ENCODE assay signal across 25 mouse cellular contexts in genomic region chr13:51649740-51650139, GRCm38 (mm10). TPM values are rescaled to one million over a fixed set of nuclear protein-coding genes. Genes with fewer than 3 reads are reported as not detected.
DNase-seq lines count a peak whose midpoint lies in the region; ATAC-seq and TF ChIP-seq lines count a peak whose summit lies in the region.
"Had no signal": no experiment of that assay in that cellular context is flagged by ENCODE, and none has a peak within 500 bp of the region (broad histone marks: within the 10 kb centered on the region; RNA-seq: fewer than 3 reads in every experiment).

No protein-coding gene starts in this region.

- no peak for ATAC-seq in liver, embryonic 11.5 days (replicated peaks; ENCODE audit: low FRiP score)
- ATAC-seq in liver, embryonic 13.5 days (ENCODE audit: low read depth) = no peak
- ATAC-seq in liver, embryonic 15.5 days (ENCODE audit: insufficient read depth) = no peak
- ATAC-seq in inflammation-experienced regulatory T-cells, adult 6 months = no peak
- ATAC-seq: activated CD4-positive, CD25-positive, alpha-beta regulatory T cell, adult 4 months; CD4-positive, CD25-positive, alpha-beta regulatory T cell, adult 4 months; forebrain, embryonic 13.5 days; forebrain, embryonic 15.5 days; Patski had no signal

- TF ChIP-seq RAD21 in MEL (IDR thresholded peaks at IDR 0.05; ENCODE audit: low read depth, low read length) = no peak

- H3K9ac ChIP-seq in liver, embryonic 11.5 days (ENCODE audit: low read depth, low read length) = no peak overlapping the region
- H3K9ac ChIP-seq in MEL (ENCODE audit: control insufficient read depth, low read depth, low read length, poor library complexity, severe bottlenecking) = no peak overlapping the region
- no peak overlapping the region for H3K9ac ChIP-seq in liver, embryonic 13.5 days
- H3K9ac ChIP-seq in liver, embryonic 15.5 days = no peak overlapping the region
- H3K9ac ChIP-seq: embryonic facial prominence, embryonic 12.5 days; forebrain, embryonic 13.5 days; forebrain, embryonic 15.5 days had no signal

- intact Hi-C loops in left cerebral cortex, postnatal 10 days (cut with DNase I) = no loop called here

- no peak for TF ChIP-seq CTCF in MEL (IDR thresholded peaks at IDR 0.05 in 2 of 3, conservative IDR thresholded peaks at IDR 0.05 in 1 of 3; ENCODE audit: control insufficient read depth in 1 of 3, insufficient read depth in 1 of 3, low read depth in 2 of 3, low read length in 3 of 3, poor library complexity in 1 of 3, severe bottlenecking in 1 of 3)

- DNase-seq in liver, embryonic 11.5 days (ENCODE audit: low spot score) = no peak
- no peak for DNase-seq in liver
- peak; percentile 58 for DNase-seq in MEL (ENCODE audit: low read depth, low spot score)
- no peak for DNase-seq in liver, embryonic 13.5 days
- DNase-seq in left cerebral cortex, postnatal 10 days (ENCODE audit: extremely low spot score in 1 of 2, low spot score in 2 of 2) = no peak
- DNase-seq: adrenal gland, adult 8-10 months; adrenal gland, postnatal 14 days; adrenal gland, postnatal 36 days; B cell, adult 2 months; cerebellum, adult 11-12 months; cerebellum, adult 2 months; cerebellum, adult 9-10 months; cerebellum, postnatal 10 days; cerebellum, postnatal 25 days had no signal

- H3K79me2 ChIP-seq in MEL (ENCODE audit: control insufficient read depth, insufficient read depth, low read length, poor library complexity) = peaks cover 64% of the 10 kb centered on the region

- H3K9me3 ChIP-seq in liver, embryonic 11.5 days (ENCODE audit: control insufficient read depth, low read length) = no peaks in the 10 kb centered on the region
- no peaks in the 10 kb centered on the region for H3K9me3 ChIP-seq in MEL (replicated peaks; ENCODE audit: insufficient read depth, low read length)
- H3K9me3 ChIP-seq in liver, embryonic 13.5 days (replicated peaks) = no peaks in the 10 kb centered on the region
- no peaks in the 10 kb centered on the region for H3K9me3 ChIP-seq in liver, embryonic 15.5 days (replicated peaks)
- H3K9me3 ChIP-seq: embryonic facial prominence, embryonic 10.5 days; embryonic facial prominence, embryonic 12.5 days; forebrain, embryonic 13.5 days; forebrain, embryonic 15.5 days; G1E had no signal

- no peak overlapping the region; the same call in 1 of the 2 replicates for H3K27ac ChIP-seq in liver, embryonic 11.5 days (ENCODE audit: low read depth, low read length)
- H3K27ac ChIP-seq in MEL (ENCODE audit: control insufficient read depth, low read depth, low read length) = peak overlapping the region; percentile 31
- H3K27ac ChIP-seq in liver, embryonic 13.5 days = peak overlapping the region; percentile 64
- H3K27ac ChIP-seq in liver, embryonic 15.5 days (replicated peaks) = peak overlapping the region; percentile 24; the same call in 1 of the 2 replicates
- H3K27ac ChIP-seq: embryonic facial prominence, embryonic 10.5 days; embryonic facial prominence, embryonic 12.5 days; forebrain, embryonic 13.5 days; forebrain, embryonic 15.5 days had no signal

- no peak for TF ChIP-seq POLR2A in MEL (IDR thresholded peaks at IDR 0.05; ENCODE audit: control insufficient read depth in 1 of 2, insufficient read depth in 1 of 2, low read depth in 1 of 2, low read length in 2 of 2, poor library complexity in 1 of 2)

- no peak overlapping the region for H3K4me3 ChIP-seq in liver, embryonic 11.5 days (ENCODE audit: low read depth, low read length)
- H3K4me3 ChIP-seq in MEL (ENCODE audit: control insufficient read depth in 1 of 2, insufficient read depth in 1 of 2, low read depth in 2 of 2, low read length in 2 of 2) = no peak overlapping the region
- H3K4me3 ChIP-seq in liver, embryonic 13.5 days (replicated peaks) = no peak overlapping the region
- H3K4me3 ChIP-seq in liver, embryonic 15.5 days (replicated peaks) = 0 out of 2 replicates have a peak overlapping the region, but pooled peaks have one; percentile 6
- H3K4me3 ChIP-seq: embryonic facial prominence, embryonic 10.5 days; embryonic facial prominence, embryonic 12.5 days; forebrain, embryonic 13.5 days; forebrain, embryonic 15.5 days had no signal

- WGBS in liver, embryonic 11.5 days = 31% methylated on average over 1 of the region's 1 CpGs
- WGBS in liver, embryonic 13.5 days (ENCODE audit: insufficient replicate concordance) = 11% methylated on average over 1 of the region's 1 CpGs
- WGBS in liver, embryonic 15.5 days (ENCODE audit: insufficient replicate concordance) = 22% methylated on average over 1 of the region's 1 CpGs

- H3K27me3 ChIP-seq in liver, embryonic 11.5 days (replicated peaks; ENCODE audit: control insufficient read depth, insufficient read depth, low read length) = no peaks in the 10 kb centered on the region
- H3K27me3 ChIP-seq in MEL (ENCODE audit: control insufficient read depth in 1 of 2, insufficient read depth in 2 of 2, low read length in 2 of 2) = no peaks in the 10 kb centered on the region
- no peaks in the 10 kb centered on the region for H3K27me3 ChIP-seq in liver, embryonic 13.5 days
- H3K27me3 ChIP-seq in liver, embryonic 15.5 days = no peaks in the 10 kb centered on the region
- H3K27me3 ChIP-seq: CH12.LX; embryonic facial prominence, embryonic 12.5 days; forebrain, embryonic 13.5 days; forebrain, embryonic 15.5 days; Patski had no signal

- H3K36me3 ChIP-seq in liver, embryonic 11.5 days (ENCODE audit: control insufficient read depth, insufficient read depth, low read length) = peaks cover 17% of the 10 kb centered on the region; the same call in 1 of the 2 replicates
- H3K36me3 ChIP-seq in MEL (ENCODE audit: control insufficient read depth in 1 of 2, insufficient read depth in 2 of 2, low read length in 2 of 2) = peaks cover 11 to 33% of the 10 kb centered on the region in 2 experiments
- H3K36me3 ChIP-seq in liver, embryonic 13.5 days = peaks cover 47% of the 10 kb centered on the region
- H3K36me3 ChIP-seq in liver, embryonic 15.5 days (replicated peaks) = peaks cover 49% of the 10 kb centered on the region

- peak overlapping the region; percentile 27 for H3K4me2 ChIP-seq in liver, embryonic 11.5 days
- peak overlapping the region; percentile 39 for H3K4me2 ChIP-seq in liver, embryonic 13.5 days
- peak overlapping the region; percentile 28 for H3K4me2 ChIP-seq in liver, embryonic 15.5 days
- H3K4me2 ChIP-seq: embryonic facial prominence, embryonic 12.5 days; forebrain, embryonic 13.5 days; forebrain, embryonic 15.5 days had no signal

- H3K4me1 ChIP-seq in liver, embryonic 11.5 days (replicated peaks; ENCODE audit: control insufficient read depth, insufficient read depth, low read length) = peaks cover 17% of the 10 kb centered on the region
- peaks cover 0 to 11% of the 10 kb centered on the region in 2 experiments; a peak in 3 of 4 replicates for H3K4me1 ChIP-seq in MEL (ENCODE audit: control insufficient read depth in 1 of 2, insufficient read depth in 2 of 2, low read length in 2 of 2)
- H3K4me1 ChIP-seq in liver, embryonic 13.5 days (replicated peaks) = peaks cover 53% of the 10 kb centered on the region
- peaks cover 41% of the 10 kb centered on the region for H3K4me1 ChIP-seq in liver, embryonic 15.5 days (replicated peaks)

- TF ChIP-seq EP300 in MEL (IDR thresholded peaks at IDR 0.05; ENCODE audit: low read depth in 1 of 2, low read length in 2 of 2) = peak; percentile 26 to 28; a peak in 2 of 4 replicates

TF ChIP-seq in MEL, 35 proteins besides CTCF, POLR2A, EP300 and RAD21:
- TF ChIP-seq ETS1 (IDR thresholded peaks at IDR 0.05; ENCODE audit: low read depth, low read length) = no peak
- TF ChIP-seq SIN3A (IDR thresholded peaks at IDR 0.05; ENCODE audit: low read length) = peak; percentile 22; the same call in 1 of the 2 replicates
- TF ChIP-seq GATA1 (IDR thresholded peaks at IDR 0.05; ENCODE audit: low read depth, low read length) = no peak
- no peak for TF ChIP-seq ZC3H11A (IDR thresholded peaks at IDR 0.05; ENCODE audit: low read depth, low read length)

RNA-seq across cellular contexts. Expression of gene Secisbp2, which starts 1.8 kb away (rescaled TPM):
- polyA plus RNA-seq in liver, embryonic 11.5 days (2014; fragmentation: Nextera tagmentation; extraction: Ambion mirVana) = 28.3 and 36.1 TPM in 2 replicates
- total RNA-seq in MEL (2012; rRNA removed) = 23.4 and 26.0 TPM in 2 replicates
- 10 to 100 TPM; 28.5 to 76.4 TPM for polyA plus RNA-seq in MEL (2012; ENCODE audit: insufficient read depth in 1 of 2, insufficient read length in 2 of 2, low read depth in 1 of 2, low replicate concordance in 2 of 2, missing spikeins in 1 of 2)
- 21.0 and 22.2 TPM in 2 replicates for polyA plus RNA-seq in liver, embryonic 13.5 days (2015; fragmentation: Nextera tagmentation; extraction: Ambion mirVana)
- polyA plus RNA-seq in liver, embryonic 15.5 days (2015; fragmentation: Nextera tagmentation; extraction: Ambion mirVana) = 13.0 and 14.8 TPM in 2 replicates
- 10 to 100 TPM; 16.4 TPM for total RNA-seq in left cerebral cortex, postnatal 10 days (2021)
- polyA plus RNA-seq in inflammation-experienced regulatory T-cells, adult 6 months (2017; shearing (Covaris generic)) = 10 to 100 TPM; 34.3 to 43.2 (median 34.5) TPM

RNA-seq across cellular contexts. Expression of gene Cks2, which starts 4.7 kb away (rescaled TPM):
- polyA plus RNA-seq in liver, embryonic 11.5 days (2014; fragmentation: Nextera tagmentation; extraction: Ambion mirVana) = 587 and 614 TPM in 2 replicates
- 297 and 388 TPM in 2 replicates for total RNA-seq in MEL (2012; rRNA removed)
- 100 to 1,000 TPM; 243 to 846 TPM for polyA plus RNA-seq in MEL (2012; ENCODE audit: insufficient read depth in 1 of 2, insufficient read length in 2 of 2, low read depth in 1 of 2, low replicate concordance in 2 of 2, missing spikeins in 1 of 2)
- polyA plus RNA-seq in liver, embryonic 13.5 days (2015; fragmentation: Nextera tagmentation; extraction: Ambion mirVana) = 433 and 444 TPM in 2 replicates
- polyA plus RNA-seq in liver, embryonic 15.5 days (2015; fragmentation: Nextera tagmentation; extraction: Ambion mirVana) = 345 and 374 TPM in 2 replicates
- 1 to 10 TPM; 4.6 to 6.3 TPM for total RNA-seq in left cerebral cortex, postnatal 10 days (2021)
- polyA plus RNA-seq in inflammation-experienced regulatory T-cells, adult 6 months (2017; shearing (Covaris generic)) = 100 to 1,000 TPM in 1 of 3 experiments, 10 to 100 TPM in 2; 25.7 to 172 (median 40.8) TPM
